Mouse (Mus musculus): ENCODE measurements around the gene Tomm22. TPM values are rescaled to one million over a fixed set of nuclear protein-coding genes. Genes with fewer than 3 reads are reported as not detected.

Tomm22 gene
- polyA plus RNA-seq, 1 experiment from 2014 or later: 134 TPM

DNA sequence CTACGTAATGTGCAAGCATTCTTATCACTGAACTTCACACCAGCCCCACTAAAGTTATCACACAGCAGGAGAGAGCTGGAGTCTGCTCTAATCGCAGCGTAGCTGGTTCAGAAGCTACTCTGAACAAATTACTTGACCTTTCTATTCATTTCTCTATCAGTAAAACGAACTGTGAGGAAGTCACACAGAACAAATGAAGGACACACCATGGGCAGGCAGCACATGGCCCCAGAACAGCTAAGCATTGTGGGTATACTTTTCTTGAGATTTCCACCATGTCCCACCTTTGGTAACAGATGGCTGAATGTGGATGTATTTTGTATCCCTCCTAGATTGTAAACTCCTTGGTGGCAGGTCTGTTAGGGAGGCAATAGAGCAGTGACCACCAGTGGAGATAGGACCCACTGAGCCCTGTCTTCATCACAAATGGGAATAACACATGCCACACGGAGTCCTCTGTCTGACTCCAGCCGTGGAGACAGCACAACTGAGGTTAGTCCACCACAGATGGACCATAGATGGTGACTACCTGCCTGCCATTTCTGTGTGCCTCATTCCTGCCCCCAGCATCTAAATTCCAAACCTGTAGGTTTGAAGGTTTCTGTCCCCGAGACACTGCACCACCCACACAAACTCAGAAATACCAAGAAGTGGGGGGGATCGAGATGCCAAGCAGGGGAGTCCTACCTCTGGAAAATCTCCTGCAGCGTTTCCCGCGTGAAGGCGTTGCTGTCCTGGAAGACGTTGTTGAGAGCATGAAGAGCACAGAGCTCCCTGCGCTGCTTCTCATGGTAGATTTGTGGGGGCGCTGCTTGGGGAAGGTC is 15.6 kb downstream of the Tomm22 start:
- no peak for ATAC-seq (ENCODE audit: insufficient read depth)
- H3K9me3 ChIP-seq (replicated peaks): no peaks in the 10 kb centered on the region
- H3K4me3 ChIP-seq (replicated peaks): peak overlapping the region; percentile 89
- WGBS (ENCODE audit: insufficient replicate concordance): 3% methylated on average over 15 of the region's 15 CpGs
- H3K27ac ChIP-seq (replicated peaks): peak overlapping the region; percentile 99
- peaks cover 74% of the 10 kb centered on the region for H3K4me1 ChIP-seq (replicated peaks)
- H3K36me3 ChIP-seq (replicated peaks): 0 out of 2 replicates have a peak, but pooled peaks cover 4% of the 10 kb centered on the region
- H3K27me3 ChIP-seq: no peaks in the 10 kb centered on the region
- peak overlapping the region; percentile 88 for H3K9ac ChIP-seq
- H3K4me2 ChIP-seq: peak overlapping the region; percentile 82

DNA sequence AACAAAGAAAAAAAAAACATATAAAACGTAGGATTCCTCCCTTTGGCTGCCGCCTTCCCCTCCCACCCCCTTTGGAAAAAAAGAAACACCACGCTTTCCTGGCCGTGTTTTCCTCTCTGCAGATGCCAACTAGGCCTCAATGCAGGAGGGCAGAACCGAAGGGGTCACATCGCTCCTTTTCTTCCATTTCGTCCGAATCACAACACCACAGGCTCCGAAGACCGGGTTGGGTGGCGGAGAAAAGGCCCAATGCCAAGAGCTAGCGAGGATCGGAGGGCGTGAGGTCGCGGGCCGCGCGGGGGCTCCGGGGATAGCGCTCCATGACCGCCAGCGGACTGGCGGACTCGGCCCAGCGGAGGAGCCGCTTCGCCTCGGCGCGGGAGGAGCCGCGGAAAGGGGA is 16.5 kb downstream of the Tomm22 start:
- Histone ChIP-seq H3K4me1 (replicated peaks) (peaks cover 74% of the 10 kb centered on the region), H3K9ac (peak overlapping the region; percentile 88), H3K4me3 (replicated peaks) (peak overlapping the region; percentile 89), H3K36me3 (replicated peaks) (0 out of 2 replicates have a peak, but pooled peaks cover 4% of the 10 kb centered on the region), H3K4me2 (peak overlapping the region; percentile 82), H3K27ac (replicated peaks) (peak overlapping the region; percentile 99), H3K27me3 (no peaks in the 10 kb centered on the region), H3K9me3 (replicated peaks) (no peaks in the 10 kb centered on the region)
- WGBS (ENCODE audit: insufficient replicate concordance): under 1% methylated on average over 33 of the region's 33 CpGs
- ATAC-seq (ENCODE audit: insufficient read depth): no peak

DNA sequence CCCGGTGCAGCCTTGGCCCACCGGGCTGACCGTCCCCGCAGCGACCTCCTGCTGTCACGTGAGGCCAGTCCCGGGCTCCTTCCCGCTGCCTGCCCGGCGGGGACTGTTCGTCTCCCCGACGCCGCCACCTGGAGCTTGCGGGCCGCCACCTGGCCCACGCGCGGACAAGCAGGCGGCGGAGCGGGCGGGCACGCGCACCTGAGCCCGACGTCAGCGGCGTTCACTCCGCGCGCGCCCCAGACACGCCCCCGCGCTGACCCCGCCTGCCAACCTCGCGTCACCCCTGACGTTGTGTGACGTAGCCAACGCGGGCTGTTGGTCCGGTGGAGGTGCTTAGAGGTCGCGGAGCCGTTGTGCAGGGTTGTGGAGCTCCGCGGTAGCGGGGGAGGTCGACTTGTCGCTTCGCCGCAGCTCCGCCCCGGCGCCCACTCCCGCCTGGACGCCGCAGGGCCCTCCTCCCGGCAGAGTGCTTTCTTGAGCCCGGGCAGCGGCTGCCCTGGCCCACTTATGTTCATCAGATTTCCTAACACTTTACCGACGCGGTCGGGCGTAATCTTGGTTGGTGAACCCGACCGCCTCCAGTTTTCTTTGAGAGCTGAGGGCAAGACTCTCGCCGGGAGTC is 17.1 kb downstream of the Tomm22 start, which contains the start of gene Josd1:
Gene Josd1 (minus strand): TSS at position 274 of the 622 bp plus-strand sequence.
- H3K9ac ChIP-seq: peak within 1 kb of the TSS; percentile 88
- WGBS (ENCODE audit: insufficient replicate concordance): under 1% methylated on average over 71 of the region's 72 CpGs
- H3K4me3 ChIP-seq (replicated peaks): peak within 1 kb of the TSS; percentile 89
- H3K4me1 ChIP-seq (replicated peaks): peaks cover 74% of the 10 kb centered on the region
- H3K27me3 ChIP-seq: no peaks in the 10 kb centered on the region
- peak within 1 kb of the TSS; percentile 82 for H3K4me2 ChIP-seq
- no peaks in the 10 kb centered on the region for H3K9me3 ChIP-seq (replicated peaks)
- peak within 1 kb of the TSS; percentile 99 for H3K27ac ChIP-seq (replicated peaks)
- H3K36me3 ChIP-seq (replicated peaks): 0 out of 2 replicates have a peak, but pooled peaks cover 4% of the 10 kb centered on the region
- ATAC-seq (ENCODE audit: insufficient read depth): peak; percentile 69

DNA sequence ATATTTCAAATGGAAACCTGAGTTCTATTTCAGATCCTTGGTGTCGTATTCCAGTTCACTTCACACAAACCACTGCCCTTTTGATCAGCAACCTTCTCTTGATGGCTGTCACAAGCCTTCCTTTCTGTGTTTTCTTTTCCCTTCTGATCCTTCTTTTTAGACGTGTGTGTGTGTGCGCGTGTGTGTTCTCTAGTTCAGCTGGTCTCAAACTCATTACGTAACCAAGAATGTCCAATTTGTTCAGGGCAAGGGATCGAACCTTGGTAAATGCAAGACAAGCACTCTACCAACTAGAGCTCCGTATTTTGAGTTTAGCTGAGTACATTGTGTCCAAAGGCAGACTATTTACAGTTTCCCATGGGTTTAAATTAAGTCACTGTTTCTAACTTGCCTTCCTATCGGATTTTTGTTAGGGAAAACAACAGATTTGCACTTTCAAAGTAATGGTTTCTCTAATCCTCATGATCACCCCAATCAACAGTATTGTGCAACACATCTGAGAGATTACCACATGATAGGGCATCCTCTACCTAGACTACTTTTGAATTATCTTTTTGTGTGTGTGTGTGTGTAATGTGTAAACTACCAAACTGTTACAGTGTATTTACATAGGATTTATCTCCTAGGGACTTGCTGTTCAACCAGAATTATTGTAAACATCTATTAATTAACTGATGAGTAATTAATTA is 17.8 kb downstream of the Tomm22 start:
- Histone ChIP-seq H3K27ac (replicated peaks) (peak overlapping the region; percentile 99), H3K4me3 (replicated peaks) (peak overlapping the region; percentile 89), H3K9ac (peak overlapping the region; percentile 88), H3K4me2 (peak overlapping the region; percentile 82), H3K9me3 (replicated peaks) (no peaks in the 10 kb centered on the region), H3K27me3 (no peaks in the 10 kb centered on the region), H3K36me3 (replicated peaks) (0 out of 2 replicates have a peak, but pooled peaks cover 4% of the 10 kb centered on the region), H3K4me1 (replicated peaks) (peaks cover 74% of the 10 kb centered on the region)
- ATAC-seq (ENCODE audit: insufficient read depth): no peak
- 7% methylated on average over 8 of the region's 8 CpGs for WGBS (ENCODE audit: insufficient replicate concordance)

DNA sequence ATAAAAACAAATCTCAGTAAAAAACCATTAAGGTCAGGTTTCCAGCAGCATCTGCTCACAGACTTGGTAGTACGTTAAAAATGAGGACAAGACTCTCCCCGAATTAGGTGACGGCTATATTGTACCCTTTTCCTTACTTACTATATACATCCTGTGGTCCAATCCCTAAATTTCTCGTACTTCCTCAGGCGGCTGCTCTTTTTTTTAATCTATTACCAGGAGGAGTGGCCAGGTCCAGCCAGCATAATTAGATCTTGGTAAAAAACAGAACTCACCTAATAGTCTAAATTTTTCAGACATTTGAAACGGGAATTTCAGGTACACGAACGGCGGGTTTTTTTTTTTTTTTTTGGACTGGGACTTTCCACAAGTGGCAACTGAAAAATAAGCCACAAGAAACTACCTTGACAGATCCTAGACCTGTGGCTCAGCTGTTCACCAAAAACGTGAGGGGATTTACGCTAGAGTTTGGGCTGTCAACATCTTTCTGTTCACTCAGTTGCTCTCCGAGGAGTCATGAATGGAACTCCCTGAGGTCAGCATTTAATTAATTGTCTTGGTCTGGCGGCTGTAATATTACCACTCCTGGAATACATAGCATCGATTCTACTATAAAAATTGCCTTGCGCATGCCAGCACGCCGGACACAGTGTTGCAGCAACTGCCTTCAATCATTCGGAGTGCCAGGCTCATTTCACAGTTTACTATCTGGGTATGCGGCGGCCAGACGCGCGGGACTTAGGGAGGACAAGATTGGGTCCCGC is 19.2 kb downstream of the Tomm22 start:
- Histone ChIP-seq H3K36me3 (replicated peaks) (no peaks in the 10 kb centered on the region; the same call in 1 of the 2 replicates), H3K27ac (replicated peaks) (peak overlapping the region; percentile 95), H3K27me3 (no peaks in the 10 kb centered on the region), H3K9me3 (replicated peaks) (no peaks in the 10 kb centered on the region), H3K4me1 (replicated peaks) (peaks cover 74% of the 10 kb centered on the region), H3K4me3 (replicated peaks) (peak overlapping the region; percentile 96), H3K9ac (peak overlapping the region; percentile 66), H3K4me2 (peak overlapping the region; percentile 92)
- 12% methylated on average over 24 of the region's 24 CpGs for whole genome bisulfite sequencing (ENCODE audit: insufficient replicate concordance)
- no peak for ATAC-seq (ENCODE audit: insufficient read depth)

DNA sequence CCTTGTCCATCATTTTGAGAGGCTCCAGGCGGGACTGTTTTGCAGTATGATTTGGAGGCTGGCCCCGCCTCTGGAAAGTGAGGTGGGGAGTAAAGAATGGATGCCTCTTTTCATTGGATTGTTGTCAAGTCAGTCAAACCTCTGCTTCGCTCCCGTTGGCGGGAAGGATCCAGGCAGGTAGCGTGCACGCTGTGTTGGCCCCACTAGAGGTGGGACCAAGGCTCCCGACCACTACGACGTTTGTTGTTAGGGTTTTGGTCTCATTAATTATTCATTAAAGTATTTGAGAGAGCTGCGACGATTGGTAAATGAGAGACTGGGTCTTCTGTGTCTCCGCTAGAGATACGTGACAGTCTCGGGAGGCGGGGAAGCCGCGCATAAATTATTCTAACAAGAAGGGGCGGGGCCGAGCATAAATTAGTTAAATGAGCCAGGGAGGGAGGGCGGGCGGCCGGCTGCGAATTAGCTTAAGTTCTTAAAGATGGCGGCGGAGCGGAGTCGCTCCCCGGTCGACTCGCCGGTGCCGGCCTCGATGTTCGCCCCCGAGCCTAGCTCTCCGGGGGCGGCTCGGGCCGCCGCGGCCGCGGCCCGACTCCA is 19.9 kb downstream of the Tomm22 start, which contains the start of gene Gtpbp1:
Gene Gtpbp1 (plus strand): TSS at position 420 of the 597 bp plus-strand sequence.
- Histone ChIP-seq H3K4me1 (replicated peaks) (peaks cover 74% of the 10 kb centered on the region), H3K9me3 (replicated peaks) (no peaks in the 10 kb centered on the region), H3K27me3 (no peaks in the 10 kb centered on the region), H3K36me3 (replicated peaks) (peaks cover 5% of the 10 kb centered on the region; the same call in 1 of the 2 replicates), H3K9ac (peak within 1 kb of the TSS; percentile 99), H3K4me3 (replicated peaks) (peak within 1 kb of the TSS; percentile 96), H3K4me2 (peak within 1 kb of the TSS; percentile 92), H3K27ac (replicated peaks) (peak within 1 kb of the TSS; percentile 95)
- ATAC-seq (ENCODE audit: insufficient read depth): peak; percentile 86
- WGBS (ENCODE audit: insufficient replicate concordance): under 1% methylated on average over 45 of the region's 45 CpGs

DNA sequence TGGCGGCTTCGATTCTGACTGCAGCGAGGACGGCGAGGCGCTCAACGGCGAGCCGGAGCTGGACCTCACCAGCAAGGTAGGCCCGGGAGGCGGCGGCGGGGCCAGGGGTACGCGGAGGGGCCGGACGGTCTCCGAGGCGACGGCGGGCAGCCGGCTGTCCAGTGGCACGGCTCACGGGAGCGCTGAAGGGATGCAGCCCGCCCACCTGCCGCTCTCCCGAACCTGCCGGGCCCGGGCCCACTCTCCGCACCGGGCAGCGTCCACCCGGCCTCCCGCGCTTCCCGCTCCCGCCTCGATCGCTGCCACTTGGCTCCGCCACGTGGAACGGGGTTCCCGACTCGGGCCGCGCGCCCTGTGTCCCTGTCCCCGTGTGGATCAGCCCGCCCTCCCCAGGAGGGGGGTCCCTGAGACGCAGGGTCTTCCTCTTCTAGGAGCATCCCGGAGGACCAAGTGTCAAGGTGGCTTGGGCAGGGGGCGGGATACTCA is 20.4 kb downstream of the Tomm22 start:
- Histone ChIP-seq H3K4me2 (peak overlapping the region; percentile 92), H3K9ac (peak overlapping the region; percentile 99), H3K36me3 (replicated peaks) (peaks cover 7% of the 10 kb centered on the region), H3K9me3 (replicated peaks) (no peaks in the 10 kb centered on the region), H3K27ac (replicated peaks) (peak overlapping the region; percentile 95), H3K4me3 (replicated peaks) (peak overlapping the region; percentile 96), H3K4me1 (replicated peaks) (peaks cover 74% of the 10 kb centered on the region), H3K27me3 (no peaks in the 10 kb centered on the region)
- no peak for ATAC-seq (ENCODE audit: insufficient read depth)
- under 1% methylated on average over 51 of the region's 53 CpGs for WGBS (ENCODE audit: insufficient replicate concordance)

DNA sequence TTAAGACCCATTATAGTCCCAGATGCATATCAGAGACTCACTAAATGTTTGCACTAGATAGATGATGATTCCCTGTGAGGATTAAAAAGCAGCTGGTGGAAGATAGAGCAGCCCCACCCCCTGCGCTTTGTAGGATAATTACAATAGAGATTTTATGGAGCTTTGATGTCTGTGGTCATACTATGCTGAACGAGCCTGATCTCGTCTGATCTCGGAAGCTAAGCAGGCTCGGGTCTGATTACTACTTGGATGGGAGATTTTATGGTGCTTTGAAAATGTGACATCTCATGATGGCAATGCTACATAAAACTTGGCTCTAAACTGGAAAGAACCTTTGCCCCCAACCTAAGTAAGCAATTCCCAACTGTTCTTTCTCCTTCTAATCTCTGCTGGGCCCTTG is 21.7 kb downstream of the Tomm22 start:
- Histone ChIP-seq H3K27me3 (no peaks in the 10 kb centered on the region), H3K4me1 (replicated peaks) (peaks cover 80% of the 10 kb centered on the region), H3K36me3 (replicated peaks) (peaks cover 20% of the 10 kb centered on the region), H3K27ac (replicated peaks) (peak overlapping the region; percentile 95), H3K9me3 (replicated peaks) (no peaks in the 10 kb centered on the region), H3K9ac (peak overlapping the region; percentile 61), H3K4me3 (replicated peaks) (peak overlapping the region; percentile 96), H3K4me2 (peak overlapping the region; percentile 92)
- 55% methylated on average over 5 of the region's 5 CpGs for WGBS (ENCODE audit: insufficient replicate concordance)
- no peak for ATAC-seq (ENCODE audit: insufficient read depth)

DNA sequence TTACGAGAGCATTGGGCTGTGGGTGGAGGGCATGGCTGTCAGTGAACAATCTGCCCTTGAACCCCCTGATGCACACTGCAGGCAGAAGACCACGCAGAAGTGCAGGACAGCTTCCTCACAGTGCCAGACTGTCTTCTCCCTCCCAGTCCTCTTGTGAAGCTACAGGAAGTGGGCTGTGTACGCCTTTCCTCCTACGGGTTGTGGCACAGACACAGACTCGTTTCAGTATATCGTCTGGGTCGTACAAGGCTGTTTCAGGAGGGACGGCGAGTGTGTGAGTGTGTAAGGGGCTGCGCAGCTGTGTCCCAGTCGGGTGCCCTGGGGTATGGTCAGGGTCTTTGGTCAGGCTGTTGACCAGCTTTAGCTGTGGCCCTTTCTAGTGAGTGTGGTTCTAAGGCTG is 23.1 kb downstream of the Tomm22 start:
- Histone ChIP-seq H3K4me1 (replicated peaks) (peaks cover 81% of the 10 kb centered on the region), H3K4me2 (peak overlapping the region; percentile 92), H3K36me3 (replicated peaks) (peaks cover 29% of the 10 kb centered on the region), H3K27ac (replicated peaks) (peak overlapping the region; percentile 95), H3K9me3 (replicated peaks) (no peaks in the 10 kb centered on the region), H3K27me3 (no peaks in the 10 kb centered on the region), H3K9ac (peak overlapping the region; percentile 61), H3K4me3 (replicated peaks) (peak overlapping the region; percentile 96)
- no peak for ATAC-seq (ENCODE audit: insufficient read depth)
- WGBS (ENCODE audit: insufficient replicate concordance): 13% methylated on average over 11 of the region's 11 CpGs

DNA sequence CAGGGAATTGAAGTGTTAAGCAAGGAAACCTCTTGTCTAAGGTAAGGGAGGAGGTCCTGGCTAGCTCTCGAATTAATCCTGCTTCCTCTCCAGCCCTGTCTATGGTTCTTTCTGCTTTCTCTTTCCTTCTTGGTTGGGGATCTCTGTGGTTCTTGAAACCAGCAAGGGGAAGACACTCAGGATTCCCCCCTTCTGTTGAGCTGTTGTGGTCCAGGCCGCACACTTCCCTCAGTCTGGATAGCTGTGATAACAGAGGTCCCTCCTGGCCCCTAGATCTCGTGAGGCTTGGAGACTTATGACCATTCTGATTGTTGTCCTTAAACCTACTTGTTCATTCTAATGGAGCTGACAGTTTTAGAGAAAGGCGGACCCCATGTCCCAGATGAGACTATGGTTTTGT is 23.9 kb downstream of the Tomm22 start:
- Histone ChIP-seq H3K27ac (replicated peaks) (peak overlapping the region; percentile 95), H3K4me3 (replicated peaks) (peak overlapping the region; percentile 96), H3K4me1 (replicated peaks) (peaks cover 76% of the 10 kb centered on the region), H3K36me3 (replicated peaks) (peaks cover 35% of the 10 kb centered on the region), H3K9ac (peak overlapping the region; percentile 61), H3K9me3 (replicated peaks) (no peaks in the 10 kb centered on the region), H3K27me3 (no peaks in the 10 kb centered on the region), H3K4me2 (peak overlapping the region; percentile 92)
- ATAC-seq (ENCODE audit: insufficient read depth): 0 out of 2 replicates have a peak, but pooled peaks have one; percentile 8
- WGBS (ENCODE audit: insufficient replicate concordance): 10% methylated on average over 4 of the region's 4 CpGs

Data from liver, embryonic 15.5 days (tissue).